Mouse (Mus musculus) limb, embryonic 11.5 days (tissue): ENCODE results near the gene Znrf4. TPM values are rescaled to one million over a fixed set of nuclear protein-coding genes. Genes with fewer than 3 reads are reported as not detected.

Experiments used
- ATAC-seq: fragments of 200-750 bp; cut with Nextera tagmentation; 2 replicates; pipeline ENCODE4 v1.8.0; 2017; ENCODE audit warnings: low read depth; ENCODE audit not compliant: insufficient number of reproducible peaks, low FRiP score, low TSS enrichment
- DNase-seq: peaks from one replicate; pipeline ENCODE4 v3.0.0-alpha.2; 2015; ENCODE audit warnings: low spot score
- H3K27ac ChIP-seq: fragments of 300-500 bp; sonication (generic); replicated peaks from 2 replicates; pipeline ENCODE4 v1.5.1; 2014; ENCODE audit warnings: low read depth, mild to moderate bottlenecking, low read length
- H3K27me3 ChIP-seq: fragments of 300-500 bp; sonication (generic); 2 replicates; pipeline ENCODE4 v1.6.1; 2014; ENCODE audit warnings: mild to moderate bottlenecking, low read length, mixed read lengths; ENCODE audit not compliant: control insufficient read depth, insufficient read depth
- H3K36me3 ChIP-seq: fragments of 300-500 bp; sonication (generic); 2 replicates; pipeline ENCODE4 v1.6.1; 2014; ENCODE audit warnings: mild to moderate bottlenecking, low read length, moderate library complexity, mixed read lengths; ENCODE audit not compliant: control insufficient read depth, insufficient read depth
- H3K4me1 ChIP-seq: fragments of 300-500 bp; sonication (generic); 2 replicates; pipeline ENCODE4 v1.6.1; 2014; ENCODE audit warnings: low read length, mixed read lengths; ENCODE audit not compliant: control insufficient read depth, insufficient read depth
- H3K4me2 ChIP-seq: fragments of 300-500 bp; sonication (generic); 2 replicates; pipeline ENCODE4 v1.6.1; 2014; ENCODE audit warnings: low read depth, mild to moderate bottlenecking, moderate library complexity; ENCODE audit not compliant: severe bottlenecking
- H3K4me3 ChIP-seq: fragments of 300-500 bp; sonication (generic); 2 replicates; pipeline ENCODE4 v1.5.1; 2014; ENCODE audit warnings: low read depth, low read length
- H3K9ac ChIP-seq: fragments of 300-500 bp; sonication (generic); 2 replicates; pipeline ENCODE4 v1.6.1; 2014; ENCODE audit warnings: mild to moderate bottlenecking, low read length
- H3K9me3 ChIP-seq: fragments of 300-500 bp; sonication (generic); 2 replicates; pipeline ENCODE4 v1.6.1; 2016; ENCODE audit warnings: low read length; ENCODE audit not compliant: control insufficient read depth
- WGBS: fragments of 180-500 bp; shearing (Covaris S2); extraction: QIAGEN DNeasy Blood & Tissue Kit; methylation state at CpG from one replicate; pipeline ENCODE4 v1.1.7; 2014; 5-methylcytosine and 5-hydroxymethylcytosine counted together
- polyA plus RNA-seq: library from polyadenylated mRNA; unstranded; fragments of >200 nt; fragmentation: Nextera tagmentation; extraction: Ambion mirVana; gene quantifications from 2 replicates; pipeline ENCODE4 v1.2.1, GENCODE M21; 2014

The Znrf4 gene
- polyA plus RNA-seq: not detected in 2 replicates

DNA sequence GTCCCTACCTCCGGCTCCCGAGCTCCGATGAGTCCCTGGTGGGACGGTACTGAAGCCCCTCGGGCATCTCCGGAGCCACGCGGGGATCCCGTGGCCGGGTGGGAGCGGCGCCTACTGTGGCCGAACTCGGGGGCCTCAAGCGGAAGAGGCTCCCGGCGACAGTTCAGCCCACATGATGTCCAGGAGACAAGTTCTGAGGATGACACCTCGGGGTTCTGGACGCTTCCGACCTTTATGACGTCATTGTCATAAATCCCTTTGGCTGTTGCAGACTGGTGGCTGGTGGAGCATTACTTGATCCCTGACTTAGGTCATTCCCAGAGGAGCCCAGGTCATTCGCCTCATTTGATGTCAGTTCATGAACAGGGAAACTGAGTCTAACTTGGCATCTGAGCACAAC is at the start of gene Znrf4:
Znrf4 (minus strand) TSS at position 122 of the 400 bp plus-strand sequence.
- peaks cover 12% of the 10 kb centered on the region; the same call in 1 of the 2 replicates for H3K4me1 ChIP-seq
- WGBS: 54% methylated on average over 22 of the region's 22 CpGs
- no peak within 1 kb of the TSS for H3K27ac ChIP-seq
- ATAC-seq (no peak), DNase-seq (no peak)
- peaks cover 6% of the 10 kb centered on the region; the same call in 1 of the 2 replicates for H3K9me3 ChIP-seq
- peaks cover 50% of the 10 kb centered on the region for H3K27me3 ChIP-seq
- H3K9ac ChIP-seq: no peak within 1 kb of the TSS
- no peaks in the 10 kb centered on the region for H3K36me3 ChIP-seq
- H3K4me2 ChIP-seq: peak within 1 kb of the TSS; percentile 20; the same call in 1 of the 2 replicates
- peak within 1 kb of the TSS; percentile 20 for H3K4me3 ChIP-seq

GRCm38 (mm10) chr17:56561866-56562265 is 49.6 kb upstream of the Znrf4 start:
- DNase-seq (no peak), ATAC-seq (no peak)
- WGBS: 92% methylated on average over 2 of the region's 2 CpGs
- H3K4me2 ChIP-seq: no peak overlapping the region
- H3K9ac ChIP-seq: no peak overlapping the region
- no peak overlapping the region for H3K27ac ChIP-seq
- H3K9me3 ChIP-seq: no peaks in the 10 kb centered on the region
- no peaks in the 10 kb centered on the region for H3K27me3 ChIP-seq
- peaks cover 52% of the 10 kb centered on the region for H3K36me3 ChIP-seq
- no peak overlapping the region for H3K4me3 ChIP-seq
- no peaks in the 10 kb centered on the region for H3K4me1 ChIP-seq

DNA sequence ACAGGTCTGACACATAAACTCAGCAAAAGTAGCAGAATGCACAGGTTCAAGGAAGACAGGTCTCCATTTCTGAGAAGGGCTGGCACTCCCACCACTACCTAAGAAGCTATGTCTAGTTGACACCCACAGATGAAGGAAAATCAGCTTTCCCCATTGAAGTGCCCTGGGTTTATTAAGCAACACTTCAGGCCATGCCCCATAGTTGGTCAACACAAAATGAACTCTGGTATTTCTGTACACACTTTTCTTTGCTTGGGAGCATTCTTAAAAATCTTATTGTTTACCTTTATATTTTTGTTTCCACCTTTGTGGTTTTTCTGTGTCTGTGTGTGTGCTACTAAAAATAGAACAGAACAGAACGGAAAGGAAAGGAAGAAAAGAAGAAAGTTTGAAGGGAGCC is 47.9 kb upstream of the Znrf4 start:
- DNase-seq: no peak
- no peak overlapping the region for H3K9ac ChIP-seq
- ATAC-seq: no peak
- no peaks in the 10 kb centered on the region for H3K27me3 ChIP-seq
- WGBS: 88% methylated on average over 1 of the region's 1 CpGs
- peaks cover 35% of the 10 kb centered on the region for H3K36me3 ChIP-seq
- no peak overlapping the region for H3K4me3 ChIP-seq
- H3K9me3 ChIP-seq: no peaks in the 10 kb centered on the region
- H3K4me2 ChIP-seq: no peak overlapping the region
- H3K27ac ChIP-seq: no peak overlapping the region
- H3K4me1 ChIP-seq: no peaks in the 10 kb centered on the region

DNA sequence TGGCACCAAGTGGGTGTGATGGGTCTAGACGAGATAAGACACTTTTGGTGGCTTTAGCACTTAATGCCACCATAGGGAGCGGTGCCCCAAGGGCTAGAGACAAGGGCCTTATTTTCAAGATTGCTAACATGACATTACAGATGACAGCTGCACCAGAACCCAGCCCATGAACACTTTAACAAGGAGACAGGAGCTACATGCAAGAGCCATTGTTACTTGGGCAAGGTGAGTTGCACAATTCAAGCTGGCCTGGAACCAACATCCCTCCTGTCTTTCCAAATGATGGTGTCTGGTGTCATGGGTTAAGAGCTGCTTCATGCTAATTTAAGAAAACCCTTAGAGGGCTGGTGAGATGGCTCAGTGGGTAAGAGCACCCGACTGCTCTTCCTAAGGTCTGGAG is 47.2 kb upstream of the Znrf4 start:
- WGBS: 87% methylated on average over 3 of the region's 3 CpGs
- H3K9ac ChIP-seq: no peak overlapping the region
- H3K4me2 ChIP-seq: no peak overlapping the region
- H3K27ac ChIP-seq: no peak overlapping the region
- H3K27me3 ChIP-seq: no peaks in the 10 kb centered on the region
- no peak for DNase-seq
- no peaks in the 10 kb centered on the region for H3K9me3 ChIP-seq
- H3K36me3 ChIP-seq: peaks cover 27% of the 10 kb centered on the region
- no peak overlapping the region for H3K4me3 ChIP-seq
- H3K4me1 ChIP-seq: no peaks in the 10 kb centered on the region
- no peak for ATAC-seq

DNA sequence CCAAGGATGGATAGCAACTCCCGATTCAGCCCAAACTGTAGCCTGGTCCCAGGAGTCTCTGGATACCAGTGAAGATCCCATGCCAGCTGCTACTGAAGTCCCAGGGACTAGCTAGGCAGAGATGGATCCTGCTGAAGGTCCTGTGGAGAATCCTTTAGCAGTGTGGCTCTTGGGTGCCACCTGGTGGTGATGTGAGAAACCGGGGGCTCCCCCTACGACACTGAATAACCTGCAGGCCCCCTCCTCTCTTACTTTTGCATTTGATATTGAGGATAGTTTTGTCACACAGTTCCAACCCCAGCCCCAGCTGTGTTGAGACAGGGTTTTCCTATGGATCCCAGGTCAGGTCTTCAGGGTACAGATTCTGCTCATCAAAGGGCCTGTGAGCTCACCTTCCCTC is 46.2 kb upstream of the Znrf4 start:
- Histone ChIP-seq H3K9ac (no peak overlapping the region), H3K4me1 (no peaks in the 10 kb centered on the region), H3K36me3 (peaks cover 20% of the 10 kb centered on the region), H3K4me3 (no peak overlapping the region), H3K9me3 (no peaks in the 10 kb centered on the region), H3K4me2 (no peak overlapping the region), H3K27ac (no peak overlapping the region), H3K27me3 (no peaks in the 10 kb centered on the region)
- WGBS: 25% methylated on average over 3 of the region's 3 CpGs
- DNase-seq (peak; percentile 82), ATAC-seq (peak; percentile 78)

DNA sequence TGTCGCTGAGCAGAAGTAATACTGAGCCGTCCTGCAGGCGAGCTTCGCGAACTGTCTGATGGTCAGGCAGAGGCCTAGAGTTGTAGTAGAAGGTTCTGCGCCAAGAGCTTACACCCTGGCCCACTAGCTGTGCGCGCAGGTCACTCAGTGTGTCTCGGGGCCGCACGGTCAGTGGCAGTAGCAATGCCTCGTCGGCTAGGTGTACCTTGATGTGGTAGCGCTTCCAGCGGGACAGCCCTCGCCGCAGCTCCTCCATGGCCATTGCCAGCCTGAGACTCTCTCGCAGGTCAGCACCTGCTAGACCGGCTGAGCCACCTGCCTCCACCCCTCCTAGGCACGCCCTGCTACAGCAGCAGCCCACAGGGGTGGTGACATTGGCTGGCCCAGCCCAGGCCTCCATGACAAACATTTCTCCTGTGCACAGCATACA is 41.9 kb upstream of the Znrf4 start, which contains the start of gene Gm20219:
Gm20219 (minus strand) TSS at position 266 of the 430 bp plus-strand sequence.
- DNase-seq (no peak), ATAC-seq (no peak)
- WGBS: 76% methylated on average over 20 of the region's 20 CpGs
- H3K4me3 ChIP-seq: no peak within 1 kb of the TSS
- no peak within 1 kb of the TSS for H3K27ac ChIP-seq
- no peaks in the 10 kb centered on the region for H3K4me1 ChIP-seq
- no peaks in the 10 kb centered on the region for H3K9me3 ChIP-seq
- no peak within 1 kb of the TSS for H3K4me2 ChIP-seq
- H3K9ac ChIP-seq: no peak within 1 kb of the TSS
- H3K27me3 ChIP-seq: no peaks in the 10 kb centered on the region
- no peaks in the 10 kb centered on the region for H3K36me3 ChIP-seq

- peak; percentile 89 for DNase-seq
- Histone ChIP-seq H3K36me3 (no peaks in the 10 kb centered on the region), H3K4me3 (no peak overlapping the region), H3K9ac (no peak overlapping the region), H3K9me3 (no peaks in the 10 kb centered on the region), H3K27ac (no peak overlapping the region), H3K27me3 (no peaks in the 10 kb centered on the region), H3K4me2 (no peak overlapping the region), H3K4me1 (no peaks in the 10 kb centered on the region)
- no peak; the same call in 1 of the 2 replicates for ATAC-seq
- 61% methylated on average over 5 of the region's 5 CpGs for WGBS
Measured at GRCm38 (mm10) chr17:56552781-56553363, 40.6 kb upstream of the Znrf4 start.

DNA sequence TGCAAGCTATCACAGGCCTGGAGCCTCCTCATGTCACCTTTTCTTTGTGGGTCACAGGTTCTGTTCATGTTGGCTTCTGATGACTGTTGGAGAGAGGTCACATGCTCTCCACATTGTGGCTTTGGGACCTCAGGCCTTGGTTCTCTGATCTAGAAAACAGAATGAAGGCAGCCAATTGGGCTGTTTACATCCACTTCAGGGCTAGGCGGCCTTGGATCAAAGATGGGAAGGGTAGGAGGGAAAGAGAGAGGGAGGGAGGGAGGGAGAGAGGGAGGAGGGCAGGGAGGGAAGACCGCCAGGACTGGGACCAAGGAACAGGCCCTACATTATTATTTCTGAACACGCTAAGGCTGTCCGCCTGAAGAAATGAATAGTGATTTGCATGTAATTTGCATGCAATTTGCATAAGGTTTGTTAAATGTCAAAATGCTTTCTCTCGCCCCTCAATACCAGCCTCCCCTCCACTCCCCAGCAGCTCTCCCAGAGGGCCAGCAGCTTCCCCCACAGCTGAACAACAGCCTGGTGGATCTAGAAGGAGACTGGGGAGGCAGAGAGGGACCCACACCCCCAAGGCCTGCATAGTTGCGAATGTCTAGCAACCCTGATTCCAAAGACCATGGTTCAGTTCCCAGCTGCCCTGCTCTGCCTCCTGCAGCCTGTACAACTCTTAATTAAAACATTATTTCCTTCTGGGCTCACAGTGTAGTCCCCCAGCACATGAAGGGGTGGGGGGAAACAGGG is 39.8 kb upstream of the Znrf4 start:
- no peak overlapping the region for H3K4me3 ChIP-seq
- no peaks in the 10 kb centered on the region for H3K36me3 ChIP-seq
- H3K27ac ChIP-seq: no peak overlapping the region
- ATAC-seq (no peak), DNase-seq (no peak)
- H3K27me3 ChIP-seq: no peaks in the 10 kb centered on the region
- no peaks in the 10 kb centered on the region for H3K4me1 ChIP-seq
- no peak overlapping the region for H3K4me2 ChIP-seq
- 68% methylated on average over 6 of the region's 6 CpGs for WGBS
- no peak overlapping the region for H3K9ac ChIP-seq
- H3K9me3 ChIP-seq: no peaks in the 10 kb centered on the region
